Mouse (Mus musculus) ES-E14 (cell line): Measurements from ENCODE around the gene Lrrc14b.

Experiments
- CHD2 ChIP-seq: IDR thresholded peaks from 2 replicates; pipeline ENCODE4 v1.6.1; 2014; ENCODE audit warnings: mild to moderate bottlenecking, low read depth, low read length, inconsistent platforms
- HCFC1 ChIP-seq: IDR thresholded peaks from 2 replicates; pipeline ENCODE4 v1.6.1; 2012; ENCODE audit warnings: low read length, inconsistent platforms, borderline replicate concordance; ENCODE audit not compliant: insufficient read depth
- MAFK ChIP-seq: IDR thresholded peaks from 2 replicates; pipeline ENCODE4 v1.6.1; 2014; ENCODE audit warnings: mild to moderate bottlenecking, low read depth, low read length, inconsistent platforms; ENCODE audit not compliant: insufficient read depth
- ZC3H11A ChIP-seq: IDR thresholded peaks from 2 replicates; pipeline ENCODE4 v1.6.1; 2012; ENCODE audit warnings: low read depth, mild to moderate bottlenecking, inconsistent platforms, low read length, borderline replicate concordance

DNA sequence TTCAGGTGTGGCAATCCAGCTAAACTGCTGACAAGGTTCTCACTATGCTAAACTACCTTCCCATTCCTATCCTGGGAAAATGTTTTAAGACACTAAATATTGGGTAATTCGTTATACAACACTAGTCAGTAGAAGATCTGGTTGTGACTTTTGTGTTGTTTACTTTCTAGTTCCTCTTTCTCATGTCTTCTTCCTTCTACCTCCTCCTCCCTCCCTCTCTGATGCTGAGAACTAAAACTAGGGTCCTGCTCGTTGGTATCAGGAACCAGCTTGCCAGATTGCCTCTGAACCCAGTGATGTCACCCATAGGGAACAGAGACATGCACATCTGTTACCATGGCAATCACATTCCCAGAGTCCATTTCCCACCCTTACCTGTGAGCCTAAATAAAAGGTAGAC is 1.6 kb downstream of the Lrrc14b start:
- TF ChIP-seq HCFC1 (no peak), MAFK (no peak), CHD2 (no peak), ZC3H11A (no peak)
